Mouse (Mus musculus) brain, embryonic 14.5 days (tissue): ENCODE measurements at regions not wholly inside any gene's neighbourhood (a gene's known extent, or its start where the extent isn't known, plus 50 kb on each side); places are given as distances from the start of the nearest gene placed in this dataset.

Experiments
- CTCF ChIP-seq: fragments of 200-500 bp; IDR thresholded peaks from 2 replicates; pipeline ENCODE4 v1.5.1; 2012; ENCODE audit warnings: inconsistent platforms, mild to moderate bottlenecking, moderate library complexity, borderline replicate concordance; ENCODE audit not compliant: insufficient read depth, insufficient read length; ENCODE audit errors: extremely low read depth
- POLR2A ChIP-seq: fragments of 200-500 bp; IDR thresholded peaks from 2 replicates; pipeline ENCODE4 v1.6.1; 2012; ENCODE audit warnings: mild to moderate bottlenecking, inconsistent platforms, borderline replicate concordance; ENCODE audit not compliant: poor library complexity, insufficient read depth, insufficient read length, severe bottlenecking; ENCODE audit errors: extremely low read depth

DNA sequence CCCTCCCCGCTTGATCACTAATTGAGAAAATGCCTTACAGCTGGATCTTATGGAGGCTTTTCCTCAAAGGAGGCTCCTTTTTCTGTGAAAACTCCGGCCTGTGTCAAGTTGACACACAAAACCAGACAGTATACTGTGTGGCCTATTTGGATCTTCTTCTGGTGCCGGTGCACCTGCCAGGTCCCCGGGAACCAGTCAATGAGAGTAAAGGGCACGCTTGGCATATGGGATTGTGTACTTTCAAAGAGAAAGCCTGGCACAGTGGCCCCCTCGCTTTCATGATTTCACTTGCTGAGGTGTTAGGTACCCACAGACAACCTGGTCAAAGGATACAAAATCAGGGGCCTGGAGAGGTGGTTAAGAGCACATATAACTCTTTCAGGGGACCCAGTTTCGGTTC lies 167.9 kb upstream of the Rpl38 start:
- TF ChIP-seq POLR2A (no peak), CTCF (no peak)
